Mouse (Mus musculus) thymus, postnatal 4 days (tissue): Measurements from ENCODE around the gene Ccdc191.

Experiments
- DNase-seq: peaks from one replicate; pipeline ENCODE4 v3.0.0; 2021

Ccdc191 gene

DNA sequence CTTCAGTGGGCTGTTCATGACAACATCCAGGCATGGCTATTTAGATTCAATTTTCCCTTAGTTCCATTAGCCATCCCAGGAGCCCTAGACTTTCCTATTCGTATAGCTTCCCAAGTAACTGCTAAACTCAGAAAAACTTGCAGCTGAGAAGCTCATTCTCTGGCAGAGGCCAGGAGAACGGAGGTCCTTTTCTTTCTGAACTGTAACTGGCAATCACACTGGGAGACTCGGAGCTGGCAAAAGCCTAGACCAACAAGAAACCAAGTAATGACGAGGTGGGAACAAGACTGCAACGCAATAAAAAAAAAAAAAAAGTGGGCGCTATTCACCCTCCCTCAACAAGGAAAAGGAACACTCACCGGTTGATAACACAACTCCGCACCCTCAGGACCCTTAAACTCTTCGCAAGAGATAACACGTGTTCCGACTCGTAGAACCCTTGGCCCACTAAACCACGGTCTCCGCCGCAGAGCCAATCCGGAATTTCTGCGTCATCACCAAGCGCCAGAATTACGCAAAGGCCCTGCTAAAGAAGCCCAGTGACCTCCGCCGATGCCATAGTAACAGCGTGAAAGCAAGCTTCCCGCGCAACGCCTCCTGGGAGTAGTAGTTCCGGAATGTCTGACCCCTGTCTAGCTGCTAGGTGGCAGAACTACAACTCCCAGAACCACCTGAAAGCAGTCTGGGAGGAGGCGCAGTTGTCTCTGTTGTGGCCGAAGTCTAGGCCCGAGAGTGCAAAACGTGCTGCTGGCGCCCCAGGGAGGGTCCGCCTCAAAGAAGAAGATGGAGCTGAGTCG, at the start of gene Ccdc191:
Gene Ccdc191 (plus strand): TSS at position 593 of the 797 bp plus-strand sequence.
- DNase-seq = peak; percentile 96

DNA sequence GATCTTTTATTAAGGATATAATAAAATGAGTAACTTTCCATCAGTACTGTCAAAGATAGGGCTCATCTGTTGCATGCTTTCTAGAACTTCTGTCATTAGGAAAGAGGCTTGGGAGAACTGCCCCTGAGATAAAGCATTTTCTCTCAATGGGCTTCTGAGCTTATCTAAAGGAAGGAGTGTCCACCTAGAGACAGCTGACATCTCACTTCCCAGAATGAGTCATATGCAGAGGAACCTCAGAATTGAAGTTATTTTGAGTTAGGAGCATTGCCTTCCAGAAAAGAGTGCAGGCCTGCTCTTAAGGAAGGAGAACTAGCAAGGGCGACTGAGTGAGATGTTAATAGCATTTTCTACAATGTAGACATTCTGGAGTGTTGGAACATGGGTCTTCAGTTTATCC, 48.4 kb upstream of the Ccdc191 start:
- no peak for DNase-seq

DNA sequence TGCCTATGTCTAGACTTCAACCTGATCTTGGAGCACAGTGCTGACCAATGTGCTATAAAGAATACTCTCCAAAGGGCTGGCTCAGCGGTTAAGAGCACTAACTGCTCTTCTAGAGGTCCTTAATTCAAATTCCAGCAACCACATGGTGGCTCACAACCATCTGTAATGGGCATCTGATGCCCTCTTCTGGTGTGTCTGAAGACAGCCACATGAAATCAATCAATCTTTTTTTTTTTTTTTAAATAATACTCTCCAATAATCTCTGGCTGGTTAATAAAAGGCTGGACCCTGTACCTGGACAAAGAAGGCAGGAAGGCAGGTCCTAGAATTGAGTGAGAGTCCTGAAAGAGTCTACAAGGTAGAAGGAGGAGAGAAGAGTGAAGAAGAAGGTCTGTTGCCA, 39.8 kb upstream of the Ccdc191 start:
- DNase-seq = no peak

DNA sequence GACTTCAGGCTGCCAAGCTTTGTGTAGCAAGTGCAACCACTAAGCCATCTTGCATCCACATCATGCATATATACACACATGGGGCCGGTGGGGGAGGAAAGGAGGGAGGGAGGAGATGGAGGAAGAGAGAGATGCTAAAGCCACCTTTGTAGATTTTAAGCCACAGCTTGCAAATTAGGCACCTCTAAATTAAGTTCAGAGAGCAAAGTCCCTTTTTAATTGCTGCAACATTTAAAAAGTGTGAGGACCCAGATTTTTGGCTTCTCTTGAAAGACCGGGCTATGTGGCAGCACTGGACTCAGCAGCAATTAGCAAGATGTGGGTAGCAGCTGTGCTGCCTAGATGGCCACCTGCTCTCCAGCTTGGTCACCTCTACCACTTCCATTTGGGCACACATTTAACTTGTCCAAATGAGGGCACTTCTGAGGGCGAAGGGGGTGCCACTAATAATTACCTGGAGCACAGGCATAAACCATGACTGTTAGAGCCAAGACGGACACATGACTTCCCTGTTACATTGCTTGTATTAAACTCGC, 30.6 kb upstream of the Ccdc191 start:
- DNase-seq = no peak

DNA sequence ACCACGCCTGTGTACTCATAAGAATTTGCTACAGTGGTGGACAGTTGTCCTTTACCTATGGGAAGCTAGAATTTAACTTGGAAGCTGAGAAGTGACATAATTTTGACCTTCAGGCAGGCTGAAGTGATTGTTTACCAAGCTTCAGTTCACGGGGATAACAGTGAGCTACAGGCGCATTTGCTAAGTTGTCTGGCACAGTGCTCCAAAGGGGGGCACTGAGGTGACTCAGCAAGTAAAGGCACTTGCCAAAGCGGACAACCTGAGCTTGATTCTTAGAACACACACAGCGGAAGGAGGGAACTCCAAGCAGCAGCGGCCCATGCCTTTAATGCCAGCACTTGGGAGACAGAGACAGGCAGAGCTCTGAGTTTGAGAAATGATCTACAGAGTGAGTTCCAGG, 29.0 kb upstream of the Ccdc191 start:
- DNase-seq = no peak

DNA sequence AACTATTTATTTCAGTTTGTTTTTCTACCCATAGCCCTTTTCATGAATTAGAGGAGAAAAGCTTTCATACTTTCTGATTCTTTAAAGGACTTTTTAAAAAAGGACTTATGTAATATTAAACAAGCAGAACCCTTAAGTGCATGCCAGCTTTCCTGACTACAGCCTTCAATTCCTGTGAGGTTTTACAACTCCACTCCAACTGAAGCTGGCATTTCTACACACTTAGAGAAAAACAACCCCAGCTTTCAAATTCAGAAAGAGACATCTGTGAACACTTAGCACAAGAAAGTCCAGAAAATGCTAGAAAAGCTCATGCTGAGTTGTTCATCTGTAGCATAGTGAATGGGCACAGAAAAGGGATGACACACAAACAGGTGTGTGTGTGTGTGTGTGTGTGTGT, 19.8 kb upstream of the Ccdc191 start:
- no peak for DNase-seq

DNA sequence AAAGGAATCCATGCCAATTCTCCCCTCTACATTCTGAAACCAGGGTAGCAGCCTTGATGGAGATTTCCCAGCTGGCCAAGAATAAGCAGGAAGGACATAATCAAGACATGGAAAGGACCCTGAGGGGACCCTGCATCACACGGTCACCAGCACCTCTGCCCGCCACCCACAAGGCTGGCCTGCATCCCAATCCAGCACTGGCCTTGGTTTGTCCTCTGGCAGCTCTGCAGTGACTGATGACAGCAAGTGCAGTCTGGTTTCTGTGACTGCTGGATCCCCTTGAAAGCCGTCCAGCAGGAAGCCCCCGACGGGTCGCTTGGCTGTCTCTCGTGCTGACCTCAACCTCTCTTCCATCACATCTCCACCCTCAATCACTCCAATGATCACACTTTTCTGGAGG, 18.2 kb upstream of the Ccdc191 start:
- DNase-seq = no peak

DNA sequence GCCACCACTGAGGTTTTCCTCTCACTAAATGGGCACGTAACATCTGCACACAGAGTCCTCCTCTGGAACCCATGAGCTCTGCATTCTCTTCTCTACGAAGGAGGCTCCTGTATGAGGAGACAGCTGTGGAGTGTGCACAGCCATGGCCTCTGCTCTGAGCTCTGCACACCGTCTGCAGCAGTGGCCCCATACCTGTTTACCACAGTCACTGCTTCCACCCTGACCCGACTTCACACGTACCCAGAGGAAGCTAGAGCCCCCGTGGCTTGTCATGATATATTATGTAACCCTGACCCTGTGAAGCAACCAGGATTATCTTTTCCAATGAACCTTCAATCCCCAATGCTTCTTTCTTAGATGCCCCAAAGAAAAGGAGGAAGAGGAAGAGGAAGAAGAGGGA, 9.8 kb upstream of the Ccdc191 start:
- DNase-seq = no peak

DNA sequence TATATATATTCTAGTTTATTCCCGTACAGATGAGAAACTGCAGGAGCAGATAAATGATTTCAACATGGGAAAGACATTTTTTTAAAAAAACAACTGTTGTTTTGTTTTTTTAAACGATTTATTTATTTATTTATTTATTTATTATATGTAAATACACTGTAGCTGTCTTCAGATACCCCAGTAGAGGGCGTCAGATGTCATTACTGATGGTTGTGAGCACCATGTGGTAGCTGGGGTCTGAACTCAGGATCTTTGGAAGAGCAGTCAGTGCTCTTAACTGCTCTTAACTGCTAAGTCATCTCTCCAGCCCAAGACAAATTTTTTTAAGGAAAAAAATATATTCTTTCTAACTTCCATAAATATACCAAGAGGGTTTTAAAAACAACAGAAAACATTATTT, 8.0 kb upstream of the Ccdc191 start:
- peak; percentile 13 for DNase-seq

DNA sequence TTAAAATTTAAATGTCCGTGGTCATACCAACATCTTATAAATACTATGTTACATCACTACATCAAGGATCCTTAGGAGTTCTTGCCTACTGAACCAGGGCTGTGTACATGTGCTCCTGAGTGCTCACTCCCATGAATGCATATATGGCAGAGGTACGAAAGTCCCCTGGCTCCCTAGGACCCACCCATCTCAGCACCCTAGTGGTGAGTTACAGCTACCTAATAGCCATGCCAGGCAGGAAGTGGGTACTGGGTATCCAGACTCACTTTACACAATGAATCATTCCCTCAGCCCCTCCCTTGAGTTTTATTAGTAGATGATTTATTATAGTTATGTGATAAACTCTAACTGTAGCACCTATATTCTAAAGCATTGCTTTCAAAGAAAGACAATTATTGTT, 7.3 kb upstream of the Ccdc191 start:
- DNase-seq = no peak

DNA sequence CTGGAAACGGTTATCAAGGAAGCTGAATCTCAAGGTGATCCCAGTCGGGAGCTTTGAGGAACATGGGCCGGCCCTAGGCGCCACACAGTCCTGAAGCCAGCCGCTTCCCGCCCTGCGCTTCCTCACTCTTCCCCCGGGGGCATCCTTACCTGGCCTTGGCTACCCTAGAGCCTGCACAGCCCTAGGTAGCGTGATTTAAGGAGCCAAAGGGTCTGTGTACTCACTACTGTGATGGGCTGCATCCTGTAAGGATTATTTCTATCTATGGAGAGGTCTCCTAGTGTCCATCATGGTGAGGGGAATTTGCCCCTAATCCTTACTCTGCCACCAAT, 371 bp downstream of the Ccdc191 start:
- DNase-seq = no peak

DNA sequence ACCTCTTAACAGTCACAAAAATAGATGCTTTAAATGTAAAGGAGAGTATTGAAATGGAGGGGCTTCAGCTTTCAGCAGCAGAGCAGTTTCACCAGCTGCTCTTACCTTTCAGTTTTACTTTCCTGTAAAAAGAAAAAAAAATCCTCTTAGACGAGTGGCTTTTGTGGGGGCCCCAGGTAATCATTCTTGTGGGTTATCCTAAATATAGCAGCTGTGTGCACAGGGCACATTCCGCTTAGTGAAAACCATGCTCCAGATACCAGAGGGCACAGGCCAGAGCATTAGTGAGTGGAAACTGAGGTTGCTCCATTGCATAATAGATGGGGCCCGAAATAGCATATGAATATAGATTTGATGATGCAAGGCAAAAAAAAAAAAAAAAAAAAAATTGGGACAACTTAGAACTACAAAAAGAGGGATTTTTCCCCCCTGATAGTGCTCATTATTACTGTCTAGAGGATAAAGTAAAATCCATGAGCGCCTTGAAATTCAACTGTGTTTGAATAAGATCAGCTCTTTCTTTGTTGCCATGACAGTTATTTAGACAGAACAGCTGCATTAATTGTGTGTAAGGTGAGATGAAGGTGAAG, 1.2 kb downstream of the Ccdc191 start:
- DNase-seq = no peak

DNA sequence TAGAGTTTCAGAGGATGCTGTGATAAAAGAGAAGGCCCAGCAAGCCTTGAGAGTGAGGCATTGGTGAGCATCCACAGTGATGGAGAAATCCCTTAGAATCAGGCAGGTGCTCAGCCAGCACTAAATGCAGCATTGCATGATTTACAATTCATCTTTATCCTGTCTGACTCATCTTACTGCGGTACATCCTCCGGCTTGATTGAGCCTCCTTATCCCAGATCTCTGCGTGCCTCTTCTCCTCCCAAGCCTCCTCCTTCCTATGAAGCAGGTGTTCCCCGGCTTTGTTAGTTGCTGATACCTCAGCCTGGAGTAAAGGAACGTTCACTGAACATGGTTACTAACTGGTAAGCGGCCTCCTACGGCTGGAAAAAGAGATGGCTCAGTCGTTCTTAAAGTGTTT, 4.9 kb downstream of the Ccdc191 start:
- no peak for DNase-seq

DNA sequence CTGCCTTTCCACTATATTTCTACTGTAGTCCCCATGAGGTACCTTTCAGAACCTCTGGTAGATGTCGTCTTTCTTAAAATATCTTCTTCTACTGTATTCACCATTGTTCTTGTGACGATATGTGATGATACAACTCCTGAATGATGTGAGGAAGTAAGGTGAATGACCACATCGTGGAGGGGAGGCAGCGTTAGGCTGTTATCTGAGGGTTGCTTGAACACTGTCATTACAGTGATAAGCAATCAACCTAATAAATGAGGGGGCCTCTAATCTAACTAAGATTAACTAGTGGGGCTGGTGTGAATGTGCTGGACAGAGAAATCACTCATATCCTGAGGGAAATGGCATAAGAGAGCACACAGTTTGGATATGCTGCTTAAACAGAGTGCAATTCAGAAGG, 10.5 kb downstream of the Ccdc191 start:
- no peak for DNase-seq

DNA sequence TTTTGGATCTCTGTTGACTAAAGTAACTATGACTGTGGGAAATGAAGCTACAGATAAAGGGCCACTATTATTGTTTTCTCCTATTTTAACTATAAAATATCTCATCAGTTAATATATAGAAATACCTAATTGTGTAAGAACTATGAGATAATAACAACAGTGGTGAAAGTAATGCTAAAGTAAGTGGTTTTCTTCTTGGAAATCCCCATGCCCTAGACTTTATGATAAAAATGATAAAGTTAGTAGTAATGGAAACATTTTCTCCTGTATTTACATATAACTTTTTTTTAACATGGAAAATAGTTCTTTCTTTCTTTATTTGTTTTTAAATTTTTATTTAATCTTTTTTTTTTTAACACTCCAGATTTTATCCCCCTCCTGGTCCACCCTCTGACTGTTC, 11.0 kb downstream of the Ccdc191 start:
- DNase-seq = no peak

DNA sequence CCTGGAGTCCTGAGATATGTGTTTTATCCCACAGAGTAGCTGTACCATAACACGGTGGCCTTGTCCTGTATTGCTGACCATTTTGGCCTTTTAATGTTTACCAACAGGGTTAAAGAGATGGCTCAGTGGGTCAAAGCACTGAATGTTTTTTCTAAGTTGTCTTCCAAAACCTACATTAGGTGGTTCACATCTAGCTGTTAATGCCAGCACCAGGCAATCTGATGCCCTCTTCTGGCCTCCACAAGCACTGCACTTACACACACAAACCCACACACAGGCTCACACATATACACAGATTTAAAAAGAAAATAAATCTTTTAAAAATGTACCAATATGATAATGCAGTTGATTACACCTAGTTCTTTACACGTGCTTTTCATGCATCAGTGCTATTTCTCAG, 19.3 kb downstream of the Ccdc191 start:
- peak; percentile 59 for DNase-seq

DNA sequence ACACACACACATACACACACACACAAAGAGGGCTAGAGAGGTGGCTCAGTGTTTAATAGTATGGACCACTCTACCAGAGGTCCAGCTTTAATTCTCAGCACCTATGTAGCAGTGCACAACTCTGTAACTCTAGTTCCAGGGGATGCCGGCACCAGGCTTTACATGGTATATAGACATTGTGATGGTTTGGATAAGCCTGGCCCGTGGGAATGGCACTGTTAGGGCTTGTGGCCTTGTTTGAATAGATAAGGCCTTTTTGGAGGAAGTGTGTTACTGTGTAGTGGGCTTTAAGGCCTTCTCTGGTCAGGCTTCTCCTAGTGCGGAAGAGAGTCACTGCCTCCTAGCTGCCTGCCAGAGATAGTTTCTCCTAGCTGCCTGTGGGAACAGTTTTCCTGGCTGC, 29.3 kb downstream of the Ccdc191 start:
- no peak for DNase-seq

DNA sequence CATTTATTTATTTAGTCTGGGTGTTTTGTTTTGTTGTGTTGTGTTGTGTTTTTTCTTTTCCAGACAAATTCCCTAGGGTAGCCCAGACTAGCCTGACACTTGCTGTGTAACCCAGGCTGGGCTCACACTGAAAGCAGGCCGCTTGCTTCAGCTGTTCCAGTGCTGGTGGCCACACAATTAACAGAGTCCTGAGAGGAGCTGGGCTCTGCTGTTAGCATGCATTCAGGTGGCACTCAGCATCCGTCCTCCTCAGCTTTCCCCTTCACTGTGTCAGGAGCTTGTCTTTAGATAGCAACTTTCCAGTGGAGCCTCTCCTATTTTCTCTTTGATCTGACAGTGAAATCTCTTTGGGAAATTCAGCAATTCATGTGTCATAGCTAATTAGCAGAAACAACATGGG, 32.4 kb downstream of the Ccdc191 start:
- no peak for DNase-seq

DNA sequence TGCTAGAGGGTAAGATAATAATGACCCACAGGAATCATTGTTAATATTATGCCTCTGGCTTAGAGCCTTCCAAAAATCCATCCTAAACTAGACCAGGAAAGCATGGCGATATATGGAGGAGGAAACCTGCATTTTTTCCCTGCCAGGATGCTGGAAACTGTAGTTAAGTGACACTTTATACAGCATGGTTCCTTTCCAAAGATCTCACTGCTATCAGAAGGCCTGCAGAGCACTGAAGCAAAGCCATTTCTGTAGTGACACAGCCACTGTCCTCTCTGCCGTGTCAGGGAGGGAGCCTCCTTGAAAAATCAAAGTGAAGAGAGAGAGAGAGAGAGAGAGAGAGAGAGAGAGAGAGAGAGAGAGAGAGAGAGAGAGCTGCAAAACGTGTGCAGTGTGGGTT, 33.0 kb downstream of the Ccdc191 start:
- DNase-seq = no peak

DNA sequence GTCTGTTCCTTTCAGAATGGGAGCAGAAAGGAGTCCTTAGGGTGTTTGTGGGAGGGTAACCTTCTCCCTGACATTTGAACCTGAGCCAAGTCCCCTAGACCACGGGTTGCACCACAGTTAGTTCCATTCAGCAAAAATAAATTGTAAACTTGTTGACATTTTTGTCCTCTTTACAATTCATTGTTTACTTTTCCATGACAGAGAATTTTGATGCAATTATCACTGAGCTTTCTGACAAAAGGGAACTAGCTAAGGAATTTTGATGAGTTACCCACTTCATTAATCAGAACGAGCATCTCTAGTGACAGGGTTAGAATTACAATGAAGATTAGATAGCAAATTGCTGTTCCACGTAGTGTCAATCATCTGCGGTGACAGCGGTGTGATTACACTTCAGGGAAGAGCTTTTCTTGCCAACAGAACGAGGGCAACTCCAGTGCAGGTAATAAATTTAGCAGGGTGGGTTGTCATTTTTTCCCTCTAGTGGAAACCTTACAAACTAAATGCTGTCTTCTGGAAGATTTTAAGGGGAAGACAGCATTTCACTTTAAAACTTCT, 35.5 kb downstream of the Ccdc191 start:
- no peak for DNase-seq

DNA sequence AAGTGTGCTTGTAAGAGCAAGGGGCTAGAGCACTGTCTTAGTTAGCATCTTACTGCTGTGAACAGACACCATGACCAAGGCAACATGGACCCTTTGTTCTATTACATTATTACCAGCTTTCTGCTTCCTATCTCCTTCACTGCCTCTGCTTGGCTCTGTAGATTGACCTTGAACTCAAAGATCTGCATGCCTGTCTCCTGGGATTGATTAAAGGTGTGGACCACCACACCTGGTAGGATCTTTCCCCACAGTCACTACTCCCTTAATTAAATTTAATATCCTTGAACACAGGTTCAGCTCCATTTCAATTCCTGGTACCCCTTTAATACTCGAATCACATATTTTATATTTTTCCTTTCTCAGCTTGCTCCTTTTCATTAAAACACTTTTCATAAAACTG, 36.2 kb downstream of the Ccdc191 start:
- DNase-seq = no peak

DNA sequence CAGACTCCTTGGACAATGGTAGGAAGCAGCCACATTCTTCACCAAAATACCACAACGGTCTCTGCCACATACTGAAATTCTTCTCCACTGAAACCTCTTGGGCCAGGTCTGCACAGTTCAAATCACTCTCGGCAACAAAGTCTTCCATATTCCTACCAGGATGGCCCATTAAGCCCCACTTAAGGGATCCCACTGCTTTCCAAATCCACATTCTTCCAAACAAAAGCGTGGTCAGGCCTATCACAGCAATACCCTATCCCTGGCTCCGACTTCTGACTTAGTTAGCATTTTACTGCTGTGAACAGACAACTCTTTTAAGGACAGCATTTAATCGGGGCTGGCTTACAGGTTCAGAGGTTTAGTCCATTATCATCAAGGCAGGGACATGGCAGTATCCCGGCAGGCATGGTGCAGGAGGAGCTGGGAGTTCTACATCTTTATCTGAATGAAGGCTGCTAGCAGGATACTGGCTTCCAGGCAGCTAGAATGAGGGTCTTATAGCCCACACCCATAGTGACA, 36.8 kb downstream of the Ccdc191 start, which contains the start of gene Qtrt2:
Gene Qtrt2 (minus strand): TSS at position 469 of the 519 bp plus-strand sequence.
- no peak for DNase-seq

DNA sequence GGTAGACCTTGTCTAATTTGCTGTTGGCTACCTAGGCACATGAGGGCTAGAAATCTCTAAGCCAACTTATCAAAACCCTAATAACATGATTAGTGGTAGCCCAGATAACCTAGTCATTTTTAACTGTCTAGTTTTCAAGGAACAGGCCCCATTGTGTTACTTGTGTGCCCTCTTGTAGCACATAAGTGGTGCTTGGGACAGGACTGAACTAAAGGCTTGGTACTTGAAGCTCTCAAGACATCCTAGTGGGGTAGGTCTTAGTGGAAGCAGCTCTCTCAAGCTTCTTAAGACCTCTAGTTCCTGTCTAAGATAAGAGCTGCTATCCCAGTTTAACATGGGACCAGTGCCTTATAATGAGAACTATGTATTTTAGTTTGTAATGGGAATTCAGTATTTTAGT, 41.0 kb downstream of the Ccdc191 start:
- DNase-seq = no peak

DNA sequence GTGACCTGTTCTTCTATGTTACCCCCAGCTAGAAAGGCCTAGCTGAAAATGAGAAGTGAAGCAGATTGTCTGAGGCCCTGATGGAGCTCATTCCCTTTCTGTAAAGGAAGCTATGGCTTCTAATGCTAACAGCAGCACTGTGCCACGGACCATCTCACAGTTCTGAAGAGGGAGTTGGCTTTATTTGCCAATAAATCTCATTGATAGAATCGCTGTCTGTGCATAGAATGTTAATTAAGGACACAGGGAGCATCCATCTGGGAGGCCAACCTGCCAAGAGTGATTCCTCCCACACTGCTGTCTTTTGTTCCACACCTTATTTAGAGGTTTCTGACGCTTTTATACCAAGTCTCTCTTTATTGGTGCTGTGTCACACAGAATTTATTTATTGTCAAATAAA, 41.9 kb downstream of the Ccdc191 start:
- DNase-seq = no peak
